Comparison of ENCODE assay signal across 7 mouse cellular contexts in genomic region chr9:3403251-3404208, GRCm38 (mm10). TPM values are rescaled to one million over a fixed set of nuclear protein-coding genes. Genes with fewer than 3 reads are reported as not detected.
DNase-seq lines count a peak whose midpoint lies in the region; ATAC-seq and TF ChIP-seq lines count a peak whose summit lies in the region.

Gene Cwf19l2 (plus strand): TSS chr9:3403592.

- ATAC-seq in intestine, postnatal 0 days, result peak; percentile 90
- peak; percentile 93 for ATAC-seq in midbrain, embryonic 12.5 days (ENCODE audit: low FRiP score, low read depth)

- peak within 1 kb of the TSS; percentile 71 for H3K4me2 ChIP-seq in intestine, postnatal 0 days (replicated peaks; ENCODE audit: low read depth)
- peak within 1 kb of the TSS; percentile 63 for H3K4me2 ChIP-seq in midbrain, embryonic 12.5 days (replicated peaks)

- intact Hi-C loops in left cerebral cortex, postnatal 4 days (cut with DNase I), result no loop called here

- no peaks in the 10 kb centered on the region for H3K9me3 ChIP-seq in embryonic facial prominence, embryonic 10.5 days
- H3K9me3 ChIP-seq in intestine, postnatal 0 days (ENCODE audit: control insufficient read depth), result no peaks in the 10 kb centered on the region
- H3K9me3 ChIP-seq in midbrain, embryonic 12.5 days, result no peaks in the 10 kb centered on the region

- peak within 1 kb of the TSS; percentile 78 for H3K27ac ChIP-seq in embryonic facial prominence, embryonic 10.5 days (replicated peaks)
- peak within 1 kb of the TSS; percentile 57 for H3K27ac ChIP-seq in intestine, postnatal 0 days (ENCODE audit: low read depth, low read length)
- 0 out of 2 replicates have a peak within 1 kb of the TSS, but pooled peaks have one; percentile 25 for H3K27ac ChIP-seq in midbrain, embryonic 12.5 days (replicated peaks)
- H3K27ac ChIP-seq in small intestine, adult 2 months (ENCODE audit: insufficient read depth, low read depth, low read length), result peak within 1 kb of the TSS; percentile 88

- 0 out of 2 replicates have a peak, but pooled peaks cover 3% of the 10 kb centered on the region for H3K4me1 ChIP-seq in embryonic facial prominence, embryonic 10.5 days
- no peaks in the 10 kb centered on the region for H3K4me1 ChIP-seq in intestine, postnatal 0 days (replicated peaks; ENCODE audit: control insufficient read depth, insufficient read depth, low read length)
- H3K4me1 ChIP-seq in midbrain, embryonic 12.5 days, result no peaks in the 10 kb centered on the region
- no peaks in the 10 kb centered on the region for H3K4me1 ChIP-seq in small intestine, adult 2 months (ENCODE audit: control insufficient read depth, insufficient read depth, insufficient read length, low read length)

- peaks cover 6% of the 10 kb centered on the region; the same call in 1 of the 2 replicates for H3K36me3 ChIP-seq in embryonic facial prominence, embryonic 10.5 days (replicated peaks)
- H3K36me3 ChIP-seq in intestine, postnatal 0 days (ENCODE audit: control insufficient read depth, insufficient read depth), result no peaks in the 10 kb centered on the region
- H3K36me3 ChIP-seq in midbrain, embryonic 12.5 days, result no peaks in the 10 kb centered on the region
- no peaks in the 10 kb centered on the region for H3K36me3 ChIP-seq in small intestine, adult 2 months (ENCODE audit: control insufficient read depth, insufficient read depth, low read length)

- H3K27me3 ChIP-seq in embryonic facial prominence, embryonic 10.5 days (replicated peaks; ENCODE audit: low read depth, poor library complexity, severe bottlenecking), result no peaks in the 10 kb centered on the region
- H3K27me3 ChIP-seq in intestine, postnatal 0 days (replicated peaks; ENCODE audit: control insufficient read depth, insufficient read depth, low read length), result no peaks in the 10 kb centered on the region
- no peaks in the 10 kb centered on the region for H3K27me3 ChIP-seq in midbrain, embryonic 12.5 days
- H3K27me3 ChIP-seq in small intestine, adult 2 months (ENCODE audit: control insufficient read depth, insufficient read depth, low read length), result no peaks in the 10 kb centered on the region

- peak within 1 kb of the TSS; percentile 78 for H3K9ac ChIP-seq in intestine, postnatal 0 days (ENCODE audit: low read depth, low read length)
- peak within 1 kb of the TSS; percentile 69 for H3K9ac ChIP-seq in midbrain, embryonic 12.5 days (replicated peaks)

- peak; percentile 68 for TF ChIP-seq CTCF in intestine, postnatal 0 days (IDR thresholded peaks at IDR 0.05; ENCODE audit: low read depth)
- TF ChIP-seq CTCF in small intestine, adult 2 months (IDR thresholded peaks at IDR 0.05; ENCODE audit: extremely low read depth, insufficient read length, insufficient replicate concordance, low read depth, low read length), result peak; percentile 48; the same call in 1 of the 2 replicates

- under 1% methylated on average over 28 of the region's 28 CpGs for WGBS in embryonic facial prominence, embryonic 10.5 days
- under 1% methylated on average over 28 of the region's 28 CpGs for WGBS in intestine, postnatal 0 days
- under 1% methylated on average over 28 of the region's 28 CpGs for WGBS in midbrain, embryonic 12.5 days
- WGBS in small intestine, adult 2 months, result under 1% methylated on average over 28 of the region's 28 CpGs

- peak; percentile 40; the same call in 1 of the 2 replicates for TF ChIP-seq POLR2A in small intestine, adult 2 months (IDR thresholded peaks at IDR 0.05; ENCODE audit: low read depth, low read length)

- peak; percentile 89 for DNase-seq in adrenal gland, postnatal 14 days
- DNase-seq in embryonic facial prominence, embryonic 10.5 days (ENCODE audit: low spot score), result peak; percentile 81
- peak; percentile 82 for DNase-seq in gonadal fat pad, adult 2 months (ENCODE audit: low read depth)
- DNase-seq in left cerebral cortex, postnatal 4 days, result peak; percentile 77

- H3K4me3 ChIP-seq in embryonic facial prominence, embryonic 10.5 days, result peak within 1 kb of the TSS; percentile 73
- H3K4me3 ChIP-seq in intestine, postnatal 0 days (ENCODE audit: low read depth, low read length), result peak within 1 kb of the TSS; percentile 75
- peak within 1 kb of the TSS; percentile 65 for H3K4me3 ChIP-seq in midbrain, embryonic 12.5 days
- H3K4me3 ChIP-seq in small intestine, adult 2 months (ENCODE audit: low read depth, low read length), result peak within 1 kb of the TSS; percentile 66

RNA-seq across cellular contexts. Expression of gene Cwf19l2, which starts in this region (rescaled TPM):
- total RNA-seq in adrenal gland, postnatal 14 days (2021), result 24.8 and 30.2 TPM in 2 replicates
- 15.0 and 16.1 TPM in 2 replicates for polyA plus RNA-seq in embryonic facial prominence, embryonic 10.5 days (2016; fragmentation: Nextera tagmentation; extraction: Ambion mirVana)
- 0.80 and 1.5 TPM in 2 replicates for polyA plus RNA-seq in gonadal fat pad, adult 2 months (2012; rRNA removed)
- 6.5 and 7.3 TPM in 2 replicates for polyA plus RNA-seq in intestine, postnatal 0 days (2015; fragmentation: Nextera tagmentation; extraction: Ambion mirVana)
- total RNA-seq in left cerebral cortex, postnatal 4 days (2021), result 10 to 100 TPM; 16.4 to 18.0 TPM
- polyA plus RNA-seq in midbrain, embryonic 12.5 days (2016; fragmentation: Nextera tagmentation; extraction: Ambion mirVana), result 15.9 and 16.5 TPM in 2 replicates
- polyA plus RNA-seq in small intestine, adult 2 months (2012; rRNA removed), result 0.08 and 0.13 TPM in 2 replicates

Comparison
In these comparisons a context has a peak if more than half of its experiments do, and no peak if none do; other contexts are left out.
1. Peak in every context shown above with its lines: DNase-seq, ATAC-seq, H3K4me3 ChIP-seq and H3K27ac ChIP-seq.
2. H3K27ac ChIP-seq: peak in every context shown above with its lines; median percentile 88 in small intestine, adult 2 months; 78 in embryonic facial prominence, embryonic 10.5 days; 57 in intestine, postnatal 0 days; 25 in midbrain, embryonic 12.5 days.